Mouse (Mus musculus): ENCODE results near the gene Micu1.

Gene Micu1

GRCm38 (mm10) chr10:59889953-59890751 is 187.9 kb downstream of the Micu1 start:
- DNase-seq, result no peak

- DNase-seq, result peak; percentile 85
Measured at GRCm38 (mm10) chr10:59892977-59893376, 190.7 kb downstream of the Micu1 start.

- DNase-seq, result peak; percentile 98
Measured at GRCm38 (mm10) chr10:59894251-59895160, 192.2 kb downstream of the Micu1 start.

- no peak for DNase-seq
Measured at GRCm38 (mm10) chr10:59895460-59896186, 193.3 kb downstream of the Micu1 start.

- peak; percentile 41 for DNase-seq
Measured at GRCm38 (mm10) chr10:59896211-59896610, 193.9 kb downstream of the Micu1 start.

- peak; percentile 81 for DNase-seq
Measured at GRCm38 (mm10) chr10:59896911-59897331, 194.6 kb downstream of the Micu1 start.

- DNase-seq, result peak; percentile 58
Measured at GRCm38 (mm10) chr10:59897511-59897910, 195.2 kb downstream of the Micu1 start.

GRCm38 (mm10) chr10:59898180-59898778 is 196.0 kb downstream of the Micu1 start:
- peak; percentile 46 for DNase-seq

- no peak for DNase-seq
Measured at GRCm38 (mm10) chr10:59898935-59899334, 196.7 kb downstream of the Micu1 start.

- DNase-seq, result peak; percentile 89
Measured at GRCm38 (mm10) chr10:59899341-59900173, 197.3 kb downstream of the Micu1 start.

GRCm38 (mm10) chr10:59900174-59900435 is 197.8 kb downstream of the Micu1 start:
- DNase-seq, result no peak

- peak; percentile 66 for DNase-seq
Measured at GRCm38 (mm10) chr10:59900939-59901338, 198.7 kb downstream of the Micu1 start.

GRCm38 (mm10) chr10:59901463-59901862 is 199.2 kb downstream of the Micu1 start:
- peak; percentile 43 for DNase-seq

- peak; percentile 82 for DNase-seq
Measured at GRCm38 (mm10) chr10:59901986-59902605, 199.8 kb downstream of the Micu1 start.

GRCm38 (mm10) chr10:59902606-59902990 is 200.3 kb downstream of the Micu1 start:
- DNase-seq, result peak; percentile 32

GRCm38 (mm10) chr10:59903170-59903569 is 200.9 kb downstream of the Micu1 start:
- DNase-seq, result no peak

GRCm38 (mm10) chr10:59907080-59907609 is 204.9 kb downstream of the Micu1 start:
- DNase-seq, result peak; percentile 68

GRCm38 (mm10) chr10:59907695-59908299 is 205.5 kb downstream of the Micu1 start:
- DNase-seq, result peak; percentile 60

GRCm38 (mm10) chr10:59908776-59909315 is 206.6 kb downstream of the Micu1 start:
- DNase-seq, result no peak

GRCm38 (mm10) chr10:59909357-59909847 is 207.1 kb downstream of the Micu1 start:
- DNase-seq, result no peak

Measured in thymus, postnatal 4 days (tissue).